Mouse (Mus musculus) olfactory bulb, adult 2 months (tissue): Measurements from ENCODE around the gene Nfib. TPM values are rescaled to one million over a fixed set of nuclear protein-coding genes. Genes with fewer than 3 reads are reported as not detected.

Source experiments
- H3K27ac ChIP-seq: fragments of 200-500 bp; 2 replicates; pipeline ENCODE4 v1.5.1; 2012; ENCODE audit warnings: low read depth, low read length; ENCODE audit not compliant: insufficient read depth
- H3K4me1 ChIP-seq: fragments of 200-500 bp; 2 replicates; pipeline ENCODE4 v1.6.1; 2012; ENCODE audit warnings: low read length; ENCODE audit not compliant: control insufficient read depth, insufficient read depth
- H3K4me3 ChIP-seq: fragments of 200-500 bp; 2 replicates; pipeline ENCODE4 v1.5.1; 2012; ENCODE audit warnings: mild to moderate bottlenecking, low read depth, low read length, moderate library complexity; ENCODE audit not compliant: insufficient read depth
- CTCF ChIP-seq: fragments of 200-500 bp; IDR thresholded peaks from 2 replicates; pipeline ENCODE4 v1.5.1; 2012; ENCODE audit warnings: low read depth, mild to moderate bottlenecking, low read length, moderate library complexity; ENCODE audit not compliant: insufficient read depth
- POLR2A ChIP-seq: fragments of 200-500 bp; IDR thresholded peaks from 2 replicates; pipeline ENCODE4 v1.6.1; 2012; ENCODE audit warnings: mild to moderate bottlenecking, low read depth, low read length, moderate library complexity; ENCODE audit not compliant: insufficient read depth
- WGBS: fragments of 180-500 bp; shearing (Covaris S2); methylation state at CpG from one replicate; pipeline ENCODE4 v1.1.7; 2018; 5-methylcytosine and 5-hydroxymethylcytosine counted together
- polyA plus RNA-seq: library from polyadenylated mRNA; stranded (reverse); fragments of >200 nt; gene quantifications from 2 replicates; pipeline ENCODE4 v1.2.4, GENCODE M21; 2012; ENCODE audit warnings: low replicate concordance; ENCODE audit not compliant: missing spikeins, insufficient read depth, insufficient read length

The Nfib gene
- polyA plus RNA-seq, 1 experiment, result not detected

- TF ChIP-seq CTCF, result no peak
- no peak for TF ChIP-seq POLR2A
- H3K4me3 ChIP-seq, result no peak overlapping the region
- 0 out of 2 replicates have a peak, but pooled peaks cover 2% of the 10 kb centered on the region for H3K4me1 ChIP-seq
- WGBS, result 97% methylated on average over 4 of the region's 4 CpGs
- H3K27ac ChIP-seq, result no peak overlapping the region
Observed at GRCm38 (mm10) chr4:82607266-82607665, 98.3 kb downstream of the Nfib start.

- Histone ChIP-seq H3K27ac (no peak overlapping the region), H3K4me1 (0 out of 2 replicates have a peak, but pooled peaks cover 2% of the 10 kb centered on the region), H3K4me3 (no peak overlapping the region)
- WGBS, result 90% methylated on average over 9 of the region's 9 CpGs
- TF ChIP-seq POLR2A (no peak), CTCF (no peak)
Observed at GRCm38 (mm10) chr4:82606351-82606750, 99.2 kb downstream of the Nfib start.

GRCm38 (mm10) chr4:82605034-82605784 is 100.3 kb downstream of the Nfib start:
- no peak for TF ChIP-seq POLR2A
- no peak for TF ChIP-seq CTCF
- WGBS, result 65% methylated on average over 14 of the region's 14 CpGs
- Histone ChIP-seq H3K4me3 (no peak overlapping the region), H3K27ac (no peak overlapping the region), H3K4me1 (0 out of 2 replicates have a peak, but pooled peaks cover 2% of the 10 kb centered on the region)

GRCm38 (mm10) chr4:82604501-82604900 is 101.0 kb downstream of the Nfib start:
- Histone ChIP-seq H3K4me3 (no peak overlapping the region), H3K27ac (no peak overlapping the region), H3K4me1 (0 out of 2 replicates have a peak, but pooled peaks cover 2% of the 10 kb centered on the region)
- no peak for TF ChIP-seq POLR2A
- no peak for TF ChIP-seq CTCF
- WGBS, result 77% methylated on average over 4 of the region's 4 CpGs

- 81% methylated on average over 1 of the region's 1 CpGs for WGBS
- H3K4me3 ChIP-seq, result no peak overlapping the region
- TF ChIP-seq CTCF, result no peak
- TF ChIP-seq POLR2A, result no peak
- 0 out of 2 replicates have a peak, but pooled peaks cover 2% of the 10 kb centered on the region for H3K4me1 ChIP-seq
- no peak overlapping the region for H3K27ac ChIP-seq
Observed at GRCm38 (mm10) chr4:82600636-82601035, 104.9 kb downstream of the Nfib start.

- H3K27ac ChIP-seq, result no peak overlapping the region
- no peaks in the 10 kb centered on the region for H3K4me1 ChIP-seq
- 75% methylated on average over 4 of the region's 4 CpGs for WGBS
- TF ChIP-seq CTCF (no peak), POLR2A (no peak)
- no peak overlapping the region for H3K4me3 ChIP-seq
Observed at GRCm38 (mm10) chr4:82598436-82598835, 107.1 kb downstream of the Nfib start.

GRCm38 (mm10) chr4:82593681-82594666 is 111.6 kb downstream of the Nfib start:
- 81% methylated on average over 10 of the region's 10 CpGs for WGBS
- TF ChIP-seq CTCF (no peak), POLR2A (no peak)
- Histone ChIP-seq H3K4me1 (no peaks in the 10 kb centered on the region), H3K27ac (no peak overlapping the region), H3K4me3 (no peak overlapping the region)

GRCm38 (mm10) chr4:82592086-82593030 is 113.2 kb downstream of the Nfib start:
- WGBS, result 63% methylated on average over 7 of the region's 7 CpGs

More at GRCm38 (mm10) chr4:82592086-82593030, 113.2 kb downstream of the Nfib start:
- H3K27ac ChIP-seq, result no peak overlapping the region
- TF ChIP-seq CTCF (no peak), POLR2A (no peak)
- H3K4me3 ChIP-seq, result no peak overlapping the region
- H3K4me1 ChIP-seq, result no peaks in the 10 kb centered on the region
